Mouse (Mus musculus) lung, postnatal 0 days (tissue): Measurements from ENCODE around the gene Eri3.

Experiments used
- CTCF ChIP-seq: IDR thresholded peaks from 2 replicates; pipeline ENCODE4 v1.5.1; 2016; ENCODE audit warnings: antibody characterized with exemption, mild to moderate bottlenecking
- EP300 ChIP-seq: IDR thresholded peaks from 2 replicates; pipeline ENCODE4 v1.6.1; 2016; ENCODE audit warnings: antibody characterized with exemption, mild to moderate bottlenecking, control low read depth

GRCm38 (mm10) chr4:117708780-117709550, 158.8 kb downstream of the Eri3 start:
- TF ChIP-seq CTCF (no peak), EP300 (no peak)
